Mouse (Mus musculus): ENCODE measurements at regions not wholly inside any gene's neighbourhood (a gene's known extent, or its start where the extent isn't known, plus 50 kb on each side); places are given as distances from the start of the nearest gene placed in this dataset.

GRCm38 (mm10) chr1:34642304-34642893 lies 62.9 kb downstream of the Amer3 start:
- H3K9ac ChIP-seq, result no peak overlapping the region
- 32% methylated on average over 13 of the region's 13 CpGs for WGBS
- no peaks in the 10 kb centered on the region for H3K27me3 ChIP-seq

GRCm38 (mm10) chr1:34653963-34654644 lies 74.6 kb downstream of the Amer3 start:
- WGBS, result 89% methylated on average over 10 of the region's 10 CpGs
- H3K27ac ChIP-seq, result no peak overlapping the region
- H3K4me3 ChIP-seq, result no peak overlapping the region
- H3K4me1 ChIP-seq, result no peaks in the 10 kb centered on the region
- no peak overlapping the region for H3K9ac ChIP-seq
- H3K4me2 ChIP-seq, result no peak overlapping the region
- H3K36me3 ChIP-seq, result no peaks in the 10 kb centered on the region
- H3K27me3 ChIP-seq, result no peaks in the 10 kb centered on the region
- no peak for ATAC-seq (ENCODE audit: insufficient number of reproducible peaks, low FRiP score, low TSS enrichment, low read depth)
- H3K9me3 ChIP-seq, result no peaks in the 10 kb centered on the region

More at GRCm38 (mm10) chr1:34642304-34642893, 62.9 kb downstream of the Amer3 start:
- ATAC-seq (ENCODE audit: insufficient number of reproducible peaks, low FRiP score, low TSS enrichment, low read depth), result peak; percentile 61; the same call in 1 of the 2 replicates
- Histone ChIP-seq H3K27ac (no peak overlapping the region), H3K4me1 (no peaks in the 10 kb centered on the region), H3K36me3 (no peaks in the 10 kb centered on the region), H3K4me3 (no peak overlapping the region), H3K4me2 (no peak overlapping the region), H3K9me3 (no peaks in the 10 kb centered on the region)

- Histone ChIP-seq H3K9ac (no peak overlapping the region), H3K9me3 (no peaks in the 10 kb centered on the region), H3K36me3 (no peaks in the 10 kb centered on the region), H3K4me3 (no peak overlapping the region), H3K4me2 (no peak overlapping the region), H3K27me3 (no peaks in the 10 kb centered on the region), H3K4me1 (no peaks in the 10 kb centered on the region), H3K27ac (no peak overlapping the region)
- ATAC-seq (ENCODE audit: insufficient number of reproducible peaks, low FRiP score, low TSS enrichment, low read depth), result 0 out of 2 replicates have a peak, but pooled peaks have one; percentile 19
Measured at GRCm38 (mm10) chr1:34657481-34657880, 78.0 kb downstream of the Amer3 start.

GRCm38 (mm10) chr1:34663875-34664547 lies 84.6 kb downstream of the Amer3 start:
- Histone ChIP-seq H3K9ac (no peak overlapping the region), H3K4me1 (peaks cover 4% of the 10 kb centered on the region; the same call in 1 of the 2 replicates), H3K9me3 (no peaks in the 10 kb centered on the region), H3K27ac (no peak overlapping the region), H3K4me3 (no peak overlapping the region), H3K27me3 (no peaks in the 10 kb centered on the region), H3K4me2 (no peak overlapping the region), H3K36me3 (no peaks in the 10 kb centered on the region)
- 59% methylated on average over 4 of the region's 4 CpGs for WGBS
- no peak for ATAC-seq (ENCODE audit: insufficient number of reproducible peaks, low FRiP score, low TSS enrichment, low read depth)

- no peak overlapping the region for H3K4me3 ChIP-seq
- H3K9ac ChIP-seq, result no peak overlapping the region
- 79% methylated on average over 11 of the region's 11 CpGs for WGBS
- no peak for ATAC-seq (ENCODE audit: insufficient number of reproducible peaks, low FRiP score, low TSS enrichment, low read depth)
- no peaks in the 10 kb centered on the region for H3K9me3 ChIP-seq
- H3K27ac ChIP-seq, result no peak overlapping the region
- no peaks in the 10 kb centered on the region for H3K27me3 ChIP-seq
- no peaks in the 10 kb centered on the region for H3K36me3 ChIP-seq
- H3K4me1 ChIP-seq, result peaks cover 4% of the 10 kb centered on the region; the same call in 1 of the 2 replicates
- H3K4me2 ChIP-seq, result no peak overlapping the region
Measured at GRCm38 (mm10) chr1:34664816-34665511, 85.5 kb downstream of the Amer3 start.

GRCm38 (mm10) chr1:34665512-34665854 lies 86.0 kb downstream of the Amer3 start:
- Histone ChIP-seq H3K4me2 (no peak overlapping the region), H3K9me3 (no peaks in the 10 kb centered on the region), H3K4me1 (peaks cover 4% of the 10 kb centered on the region; the same call in 1 of the 2 replicates), H3K36me3 (no peaks in the 10 kb centered on the region), H3K4me3 (no peak overlapping the region), H3K27ac (no peak overlapping the region), H3K27me3 (no peaks in the 10 kb centered on the region), H3K9ac (no peak overlapping the region)
- WGBS, result 72% methylated on average over 5 of the region's 5 CpGs
- no peak for ATAC-seq (ENCODE audit: insufficient number of reproducible peaks, low FRiP score, low TSS enrichment, low read depth)

GRCm38 (mm10) chr1:34666226-34666662 lies 86.8 kb downstream of the Amer3 start:
- 90% methylated on average over 13 of the region's 13 CpGs for WGBS
- no peak overlapping the region for H3K27ac ChIP-seq
- no peaks in the 10 kb centered on the region for H3K9me3 ChIP-seq
- H3K9ac ChIP-seq, result no peak overlapping the region
- no peak for ATAC-seq (ENCODE audit: insufficient number of reproducible peaks, low FRiP score, low TSS enrichment, low read depth)
- H3K4me1 ChIP-seq, result peaks cover 4% of the 10 kb centered on the region; the same call in 1 of the 2 replicates
- no peak overlapping the region for H3K4me3 ChIP-seq
- no peak overlapping the region for H3K4me2 ChIP-seq
- no peaks in the 10 kb centered on the region for H3K27me3 ChIP-seq
- H3K36me3 ChIP-seq, result no peaks in the 10 kb centered on the region

- peak overlapping the region; percentile 47; the same call in 1 of the 2 replicates for H3K4me3 ChIP-seq
- H3K9ac ChIP-seq, result no peak overlapping the region
- ATAC-seq (ENCODE audit: insufficient number of reproducible peaks, low FRiP score, low TSS enrichment, low read depth), result no peak
- H3K4me2 ChIP-seq, result peak overlapping the region; percentile 95
- peaks cover 57% of the 10 kb centered on the region for H3K27me3 ChIP-seq
- no peaks in the 10 kb centered on the region for H3K9me3 ChIP-seq
- H3K27ac ChIP-seq, result no peak overlapping the region
- 35% methylated on average over 12 of the region's 12 CpGs for WGBS
- peaks cover 22% of the 10 kb centered on the region for H3K4me1 ChIP-seq
- H3K36me3 ChIP-seq, result no peaks in the 10 kb centered on the region
Measured at GRCm38 (mm10) chr1:34677105-34677741, 97.8 kb downstream of the Amer3 start.

- ATAC-seq (ENCODE audit: insufficient number of reproducible peaks, low FRiP score, low TSS enrichment, low read depth), result peak; percentile 32; the same call in 1 of the 2 replicates
- no peaks in the 10 kb centered on the region for H3K9me3 ChIP-seq
- 1% methylated on average over 55 of the region's 56 CpGs for WGBS
- H3K4me3 ChIP-seq, result peak overlapping the region; percentile 47
- no peaks in the 10 kb centered on the region for H3K36me3 ChIP-seq
- peaks cover 22% of the 10 kb centered on the region for H3K4me1 ChIP-seq
- no peak overlapping the region for H3K27ac ChIP-seq
- H3K4me2 ChIP-seq, result peak overlapping the region; percentile 95
- H3K9ac ChIP-seq, result peak overlapping the region; percentile 18; the same call in 1 of the 2 replicates
- H3K27me3 ChIP-seq, result peaks cover 57% of the 10 kb centered on the region
Measured at GRCm38 (mm10) chr1:34677832-34678733, 98.6 kb downstream of the Amer3 start.

- Histone ChIP-seq H3K9me3 (no peaks in the 10 kb centered on the region), H3K36me3 (no peaks in the 10 kb centered on the region), H3K4me3 (peak overlapping the region; percentile 47), H3K27me3 (peaks cover 57% of the 10 kb centered on the region), H3K27ac (no peak overlapping the region), H3K4me1 (peaks cover 22% of the 10 kb centered on the region), H3K9ac (no peak overlapping the region), H3K4me2 (peak overlapping the region; percentile 95)
- ATAC-seq (ENCODE audit: insufficient number of reproducible peaks, low FRiP score, low TSS enrichment, low read depth), result no peak
- 1% methylated on average over 9 of the region's 9 CpGs for WGBS
Measured at GRCm38 (mm10) chr1:34678734-34679068, 99.2 kb downstream of the Amer3 start.

GRCm38 (mm10) chr1:34686539-34686938 lies 107.1 kb downstream of the Amer3 start:
- H3K4me1 ChIP-seq, result no peaks in the 10 kb centered on the region
- no peak overlapping the region for H3K9ac ChIP-seq
- no peaks in the 10 kb centered on the region for H3K27me3 ChIP-seq
- no peaks in the 10 kb centered on the region for H3K9me3 ChIP-seq
- no peak overlapping the region for H3K27ac ChIP-seq
- no peak overlapping the region for H3K4me2 ChIP-seq
- WGBS, result 55% methylated on average over 2 of the region's 2 CpGs
- no peaks in the 10 kb centered on the region for H3K36me3 ChIP-seq
- ATAC-seq (ENCODE audit: insufficient number of reproducible peaks, low FRiP score, low TSS enrichment, low read depth), result no peak
- no peak overlapping the region for H3K4me3 ChIP-seq
